Mouse (Mus musculus): ENCODE measurements around the gene Sct. TPM values are rescaled to one million over a fixed set of nuclear protein-coding genes. Genes with fewer than 3 reads are reported as not detected.

The Sct gene
- 1 to 10 TPM; 3.4 to 3.5 TPM for total RNA-seq (2021)
- long read RNA-seq, experiment 1, partial matches to known transcripts = 0 of 4 reads
- long read RNA-seq, experiment 1, other reads (novel, unspliced or antisense) = 0 of 4 reads
- long read RNA-seq, experiment 2, partial matches to known transcripts = 0 of 1 reads
- long read RNA-seq, experiment 2, other reads (novel, unspliced or antisense) = 0 of 1 reads

- no peak for DNase-seq (ENCODE audit: low spot score in 2 of 2)
These were observed at the start of gene Sct for GRCm38 (mm10) chr7:141278766-141279590. Gene Sct, minus strand, starts transcription at chr7:141279133.

GRCm38 (mm10) chr7:141328373-141328990 is 49.5 kb upstream of the Sct start:
- DNase-seq (ENCODE audit: low spot score in 2 of 2) = no peak

DNA sequence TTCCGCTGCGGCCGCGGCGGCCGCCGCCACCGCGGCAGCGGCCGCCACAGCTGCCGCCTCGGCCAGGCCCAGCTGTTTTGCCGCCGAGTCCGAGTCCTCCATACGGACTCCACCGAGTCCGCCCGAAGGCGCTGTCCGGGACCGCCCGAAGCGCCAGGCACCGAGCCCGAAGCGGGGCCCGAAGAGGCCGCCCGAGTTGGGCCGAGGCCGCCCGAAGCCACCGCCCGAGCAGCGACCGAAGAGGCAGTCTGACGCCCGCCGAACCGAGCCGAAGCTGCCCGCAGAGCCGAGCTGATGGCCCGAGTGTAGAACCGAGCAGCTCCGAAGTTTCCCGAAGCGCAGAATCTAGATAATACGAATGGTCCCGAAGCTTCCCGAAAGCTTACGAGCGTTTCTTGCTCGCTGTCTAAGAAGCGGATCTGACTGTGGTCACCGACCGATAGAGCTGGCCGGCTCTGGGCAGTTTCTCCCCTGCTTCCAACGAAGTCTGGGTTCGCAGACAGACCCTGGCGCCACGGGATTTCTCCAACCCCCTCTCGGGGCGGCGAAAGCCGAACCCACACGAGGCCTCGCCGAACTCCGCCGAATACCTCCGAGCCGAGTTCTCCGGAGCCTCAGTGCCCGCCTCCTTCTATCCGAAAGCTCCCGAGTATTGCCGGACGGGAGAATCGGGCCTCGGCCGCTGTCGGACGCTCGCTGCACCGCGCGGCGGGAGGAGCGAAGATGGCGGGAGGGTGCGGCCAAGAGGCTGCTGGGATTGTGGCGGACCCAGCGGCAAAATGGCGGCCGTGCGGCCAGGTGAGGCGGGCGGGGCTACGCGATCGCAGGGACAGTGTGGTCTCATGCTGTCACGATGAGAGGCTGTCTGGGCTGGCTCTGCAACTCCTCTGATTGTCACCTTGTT is 48.8 kb upstream of the Sct start, which contains the start of the genes Deaf1 and Tmem80:
Gene Deaf1, minus strand, starts transcription at position 222 of the 904 bp plus-strand sequence.
Gene Tmem80, plus strand, starts transcription at position 271 of the 904 bp plus-strand sequence.
- peak; percentile 99 to 100 for DNase-seq (ENCODE audit: low spot score in 2 of 2)

DNA sequence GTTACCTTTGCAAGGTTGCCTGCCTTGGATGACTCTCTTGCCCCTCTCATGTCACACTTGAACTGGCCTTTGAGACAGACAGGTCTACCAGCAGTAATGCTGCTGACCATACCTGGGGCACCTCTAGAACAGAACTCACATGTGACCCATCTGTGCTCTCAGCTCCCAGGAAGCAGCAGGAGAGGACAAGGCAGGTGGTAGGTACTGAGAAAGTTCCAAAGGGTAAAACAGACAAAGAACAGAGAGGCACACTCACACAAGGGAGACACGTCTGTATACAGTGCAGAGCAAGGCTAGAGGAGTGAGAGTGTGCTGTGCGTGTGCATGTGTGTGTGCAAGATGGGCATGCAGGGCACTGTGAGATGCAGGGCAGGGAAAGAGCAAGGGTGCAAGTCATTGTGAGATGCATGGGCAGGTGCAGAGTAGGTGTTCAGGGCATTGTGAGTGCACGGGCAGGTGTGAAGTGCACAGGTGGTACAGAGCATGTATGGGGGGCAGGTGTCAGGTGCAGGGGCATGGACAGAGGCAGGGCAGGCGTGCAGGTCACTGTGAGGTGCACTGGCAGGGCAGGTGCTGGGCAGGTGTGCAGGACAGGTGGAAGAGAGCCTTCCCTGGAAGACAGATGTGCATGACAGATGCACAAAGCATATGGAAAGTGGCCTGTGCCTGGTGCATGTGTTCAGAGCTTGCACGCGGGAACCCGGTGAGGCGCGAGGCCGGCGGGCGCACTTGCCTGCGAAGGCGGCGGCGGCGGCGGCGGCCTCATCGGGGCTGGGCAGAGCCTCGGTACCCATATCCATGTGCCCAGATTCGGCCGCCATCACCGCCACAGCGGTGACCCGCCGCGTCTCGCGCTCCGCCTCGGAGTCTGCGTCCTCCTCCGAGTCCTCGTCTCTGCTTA is 47.9 kb upstream of the Sct start:
- no peak for DNase-seq (ENCODE audit: low spot score in 2 of 2)

DNA sequence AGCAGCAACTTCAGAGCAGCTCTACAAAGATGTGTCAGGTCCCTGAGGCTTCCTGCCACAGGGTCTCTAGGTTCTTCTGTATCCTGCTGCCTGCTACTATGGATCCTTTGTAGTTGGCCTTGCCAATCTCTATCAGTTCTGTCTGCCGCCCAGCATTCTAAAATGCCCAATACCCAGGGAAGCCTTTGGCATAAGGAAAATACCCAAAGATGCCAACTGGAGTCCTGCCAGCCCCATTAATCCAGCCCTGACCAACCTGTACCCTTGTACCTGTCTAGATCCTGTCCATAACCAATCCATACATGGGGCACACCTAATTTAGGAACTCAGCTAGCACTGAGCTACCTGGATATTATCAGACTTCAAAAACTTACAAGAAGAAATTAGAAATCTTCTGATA is 45.8 kb upstream of the Sct start:
- no peak for DNase-seq (ENCODE audit: low spot score in 2 of 2)

GRCm38 (mm10) chr7:141319446-141319845 is 40.5 kb upstream of the Sct start:
- DNase-seq (ENCODE audit: low spot score in 2 of 2) = no peak

DNA sequence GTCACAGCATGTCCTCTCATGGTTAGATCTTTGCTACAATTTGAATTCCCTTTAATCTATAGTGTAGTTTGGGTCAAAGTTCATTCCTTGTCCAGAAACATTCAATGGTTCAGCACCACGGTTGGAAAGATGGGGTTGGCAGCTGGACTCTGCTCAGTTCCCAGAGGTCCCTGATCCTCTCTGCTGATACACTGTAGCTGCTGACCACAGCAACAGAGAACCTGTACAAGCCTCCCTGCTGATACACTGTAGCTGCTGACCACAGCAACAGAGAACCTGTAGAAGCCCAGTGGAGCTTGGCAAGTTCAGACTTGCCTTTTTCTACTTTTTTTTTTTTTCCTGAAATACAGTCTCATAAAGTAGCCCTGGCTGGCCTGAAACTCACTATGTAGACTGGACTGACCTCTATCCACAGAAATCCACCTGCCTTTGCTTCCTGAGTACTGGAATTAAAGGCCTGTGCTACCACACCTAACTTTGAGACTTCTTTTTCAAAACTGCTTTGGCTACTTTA is 38.7 kb upstream of the Sct start:
- DNase-seq (ENCODE audit: low spot score in 2 of 2) = no peak

- no peak for DNase-seq (ENCODE audit: low spot score in 2 of 2)
These were observed 37.0 kb upstream of the Sct start for GRCm38 (mm10) chr7:141315974-141316373.

DNA sequence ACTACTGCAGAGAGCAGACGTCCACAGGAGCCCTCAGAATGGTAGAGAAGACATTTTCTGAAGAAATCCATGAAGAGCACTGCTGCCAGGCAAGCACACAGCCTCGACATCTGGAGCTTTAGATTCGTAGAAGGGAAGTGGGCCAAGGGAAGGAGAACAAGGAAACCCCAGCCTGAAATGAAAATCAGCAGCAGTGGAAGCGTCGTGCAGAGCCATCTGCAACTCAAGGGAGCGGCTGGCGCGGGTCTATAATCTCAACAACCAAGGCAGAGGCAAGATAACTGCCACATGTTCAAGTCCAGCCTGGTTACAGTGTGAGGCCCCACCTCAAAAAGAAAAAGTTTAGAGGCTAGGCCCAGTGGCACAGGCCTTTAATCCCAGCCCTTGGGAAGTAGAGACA is 36.1 kb upstream of the Sct start:
- DNase-seq (ENCODE audit: low spot score in 2 of 2) = no peak

GRCm38 (mm10) chr7:141314416-141314815 is 35.5 kb upstream of the Sct start:
- no peak for DNase-seq (ENCODE audit: low spot score in 2 of 2)

- no peak for DNase-seq (ENCODE audit: low spot score in 2 of 2)
These were observed 25.6 kb upstream of the Sct start for GRCm38 (mm10) chr7:141304537-141304936.

- no peak for DNase-seq (ENCODE audit: low spot score in 2 of 2)
These were observed 23.9 kb upstream of the Sct start for GRCm38 (mm10) chr7:141302702-141303268.

- DNase-seq (ENCODE audit: low spot score in 2 of 2) = no peak
These were observed 22.5 kb upstream of the Sct start for GRCm38 (mm10) chr7:141301386-141301785.

DNA sequence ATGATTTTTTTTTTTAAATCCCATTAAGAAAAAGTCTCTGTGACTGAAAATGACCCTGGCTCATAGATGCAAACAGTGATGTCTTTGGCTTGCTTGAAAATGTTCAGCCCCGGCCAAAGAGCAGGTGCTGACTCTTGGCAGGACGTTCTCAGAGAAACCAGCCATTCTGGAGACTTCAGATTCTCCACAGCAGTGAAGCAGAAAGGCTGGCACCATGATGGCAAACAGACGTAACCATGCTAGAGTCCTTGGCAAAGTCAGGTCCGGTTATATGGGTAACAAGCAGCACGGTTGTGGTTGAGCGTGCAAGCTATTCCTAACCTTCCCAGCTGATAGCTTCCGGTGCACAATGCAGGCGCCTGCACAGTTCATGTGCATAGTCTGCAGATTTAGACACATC is 20.2 kb upstream of the Sct start:
- no peak for DNase-seq (ENCODE audit: low spot score in 2 of 2)

DNA sequence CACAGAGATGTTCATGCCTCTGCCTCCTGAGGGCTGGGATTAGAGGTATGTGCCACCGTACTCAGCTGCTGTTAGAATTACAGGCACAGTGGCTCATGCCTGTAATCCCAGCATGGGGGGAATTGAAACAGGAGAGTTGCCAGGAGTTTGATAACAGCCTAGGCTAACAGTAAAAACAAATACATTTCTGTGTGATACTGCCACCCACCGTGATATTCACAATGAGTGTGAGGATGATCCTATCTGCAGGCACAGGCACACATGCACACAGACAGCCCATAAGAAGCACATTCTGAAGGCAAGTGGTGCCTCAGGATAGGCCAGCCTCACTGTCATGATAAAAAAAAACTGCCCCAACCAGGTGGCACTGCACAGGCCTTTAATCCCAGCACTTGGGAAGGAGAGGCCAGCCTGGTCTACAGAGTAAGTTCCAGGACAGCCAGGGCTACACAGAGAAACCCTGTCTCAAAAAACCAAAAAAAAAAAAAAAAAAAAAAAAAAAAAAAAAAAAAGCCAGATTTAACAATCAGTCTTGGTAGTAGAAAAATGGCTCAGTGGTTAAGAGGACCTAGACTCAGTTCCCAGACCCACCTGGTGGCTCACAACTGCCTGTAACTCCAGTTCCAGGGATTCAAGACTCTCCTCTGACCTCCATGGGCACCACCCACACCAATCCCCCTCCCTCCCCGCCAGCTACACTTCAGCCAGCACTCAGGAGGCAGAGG is 19.2 kb upstream of the Sct start:
- DNase-seq (ENCODE audit: low spot score in 2 of 2) = no peak

DNA sequence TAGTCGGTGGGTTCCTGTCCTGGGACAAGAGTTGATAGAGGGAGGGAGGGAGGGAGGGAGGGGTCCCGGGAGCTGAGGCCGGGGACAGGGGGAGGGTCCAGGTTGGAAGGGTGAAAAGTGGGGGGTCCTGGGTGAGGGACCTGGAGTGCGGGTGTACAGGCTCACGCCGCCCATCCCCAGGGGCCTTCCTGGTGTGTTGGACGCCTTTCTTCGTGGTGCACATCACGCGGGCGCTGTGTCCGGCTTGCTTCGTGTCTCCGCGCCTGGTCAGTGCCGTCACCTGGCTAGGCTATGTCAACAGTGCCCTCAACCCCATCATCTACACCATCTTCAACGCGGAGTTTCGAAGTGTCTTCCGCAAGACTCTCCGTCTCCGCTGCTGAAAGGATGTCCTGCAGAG is 15.5 kb upstream of the Sct start:
- DNase-seq (ENCODE audit: low spot score in 2 of 2) = no peak

DNA sequence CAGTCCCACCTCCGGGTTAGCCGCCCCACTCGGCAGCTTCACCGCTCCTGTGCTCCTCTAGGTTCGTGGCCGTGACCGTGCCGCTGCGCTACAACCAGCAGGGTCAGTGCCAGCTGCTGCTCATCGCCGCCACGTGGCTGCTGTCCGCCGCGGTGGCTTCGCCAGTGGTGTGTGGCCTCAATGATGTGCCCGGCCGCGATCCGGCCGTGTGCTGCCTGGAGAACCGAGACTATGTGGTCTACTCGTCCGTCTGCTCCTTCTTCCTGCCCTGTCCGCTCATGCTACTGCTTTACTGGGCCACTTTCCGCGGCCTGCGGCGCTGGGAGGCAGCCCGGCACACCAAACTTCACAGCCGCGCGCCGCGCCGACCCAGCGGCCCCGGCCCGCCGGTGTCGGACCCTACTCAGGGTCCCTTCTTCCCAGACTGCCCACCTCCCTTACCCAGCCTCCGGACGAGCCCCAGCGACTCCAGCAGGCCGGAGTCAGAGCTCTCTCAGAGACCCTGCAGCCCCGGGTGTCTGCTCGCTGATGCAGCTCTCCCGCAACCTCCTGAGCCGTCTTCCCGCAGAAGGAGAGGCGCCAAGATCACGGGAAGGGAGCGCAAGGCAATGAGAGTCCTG is 15.0 kb upstream of the Sct start:
- no peak for DNase-seq (ENCODE audit: low spot score in 2 of 2)

DNA sequence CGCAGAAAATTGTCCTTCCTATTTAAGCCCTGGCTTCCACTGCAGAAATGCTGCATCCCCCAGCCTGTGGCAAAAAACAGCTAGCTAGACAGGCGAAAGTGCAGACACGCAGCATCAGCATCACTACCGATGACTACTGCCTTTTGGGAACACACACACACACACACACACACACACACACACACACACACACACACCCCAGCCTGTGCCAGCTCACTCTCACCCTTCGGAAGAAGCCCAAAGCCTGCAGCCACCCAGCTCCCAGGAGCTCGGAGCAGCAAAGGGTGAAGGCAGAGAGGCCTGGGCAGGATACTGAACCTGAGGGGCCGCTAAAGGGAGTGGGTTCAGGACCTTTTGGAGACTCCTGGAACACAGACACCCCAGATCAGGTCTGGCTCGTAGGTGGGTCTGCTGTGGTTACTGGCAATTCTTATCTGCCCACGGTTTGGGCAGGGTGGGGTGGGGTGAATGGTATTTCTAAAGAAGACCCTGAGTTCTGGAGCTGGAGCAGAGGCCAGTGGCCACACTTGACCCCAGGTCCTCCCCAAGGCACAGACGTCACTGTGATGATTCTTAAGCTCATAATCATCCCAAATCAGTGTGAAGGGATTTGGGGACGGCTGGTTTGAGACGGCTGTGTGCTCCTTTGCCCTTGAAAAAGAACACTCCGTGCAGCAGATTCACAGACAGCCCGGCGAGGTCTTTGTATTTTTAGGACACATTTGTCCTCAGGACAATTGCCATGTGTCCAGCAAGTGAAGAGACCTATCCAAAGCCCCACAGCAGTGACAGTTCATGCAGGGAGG is 13.9 kb upstream of the Sct start:
- DNase-seq (ENCODE audit: low spot score in 2 of 2) = no peak
